Mouse (Mus musculus) right cerebral cortex, postnatal 4 days (tissue): Measurements from ENCODE around the gene Slc16a4.

ENCODE experiments used
- DNase-seq: peaks from one replicate; pipeline ENCODE4 v3.0.0-alpha.2; 2022

Slc16a4 gene

DNA sequence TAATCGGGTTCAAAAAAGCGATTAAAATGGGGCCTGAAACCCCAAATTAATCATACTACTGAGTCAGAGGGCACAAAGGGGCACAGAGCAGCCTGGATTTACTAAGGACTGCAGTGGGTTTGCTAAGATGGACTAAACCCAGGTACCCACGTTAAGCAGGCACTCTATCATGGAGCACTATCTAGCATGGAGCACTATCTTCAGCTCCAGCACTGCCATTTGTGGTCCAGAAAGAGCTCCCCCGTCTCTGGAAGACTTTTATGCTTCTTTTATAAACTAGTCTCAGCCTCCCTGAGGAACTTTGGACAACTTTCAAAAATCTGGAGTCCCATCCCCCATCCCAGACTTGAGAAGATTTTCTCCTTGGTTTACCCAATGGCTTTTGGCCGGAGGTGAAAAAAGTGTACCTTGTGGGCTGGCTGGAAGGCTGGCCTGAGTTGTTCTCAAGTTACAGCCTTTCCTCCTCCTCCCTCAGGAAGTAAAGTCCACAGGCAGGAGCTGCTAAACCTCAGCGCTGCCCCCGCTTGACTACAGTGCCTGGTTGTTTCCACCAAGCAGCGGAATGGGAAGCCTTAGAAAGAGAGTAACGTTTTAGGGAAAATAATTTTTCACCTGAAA lies at the start of gene Slc16a4:
Slc16a4 (plus strand) TSS at position 467 of the 618 bp plus-strand sequence.
- no peak for DNase-seq

- no peak for DNase-seq
Observed at GRCm38 (mm10) chr3:107241389-107242094, 49.5 kb upstream of the Slc16a4 start.

GRCm38 (mm10) chr3:107246876-107247275 lies 44.2 kb upstream of the Slc16a4 start:
- DNase-seq = no peak

- DNase-seq = no peak
Observed at GRCm38 (mm10) chr3:107249042-107249441, 42.0 kb upstream of the Slc16a4 start.

- no peak for DNase-seq
Observed at GRCm38 (mm10) chr3:107250320-107250719, 40.7 kb upstream of the Slc16a4 start.

DNA sequence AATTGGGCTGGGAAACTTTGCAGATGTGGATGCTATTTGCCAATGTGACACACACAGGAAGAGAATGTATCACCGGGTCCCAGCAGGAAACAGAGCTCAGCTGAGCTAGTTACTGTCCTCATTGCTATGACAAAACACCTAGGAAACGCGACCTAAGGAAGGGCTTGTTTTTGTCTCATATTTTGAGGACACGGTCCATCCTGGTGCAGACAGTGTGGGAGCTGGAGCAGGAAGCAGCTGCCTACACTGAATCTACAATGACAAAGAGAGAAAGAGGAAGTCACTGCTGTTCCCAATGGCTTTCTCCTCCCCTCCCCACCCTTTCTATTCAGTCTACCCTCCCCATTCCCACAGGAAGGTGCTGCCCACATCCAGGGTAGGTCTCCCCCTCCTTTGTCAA lies 39.0 kb upstream of the Slc16a4 start:
- no peak for DNase-seq

DNA sequence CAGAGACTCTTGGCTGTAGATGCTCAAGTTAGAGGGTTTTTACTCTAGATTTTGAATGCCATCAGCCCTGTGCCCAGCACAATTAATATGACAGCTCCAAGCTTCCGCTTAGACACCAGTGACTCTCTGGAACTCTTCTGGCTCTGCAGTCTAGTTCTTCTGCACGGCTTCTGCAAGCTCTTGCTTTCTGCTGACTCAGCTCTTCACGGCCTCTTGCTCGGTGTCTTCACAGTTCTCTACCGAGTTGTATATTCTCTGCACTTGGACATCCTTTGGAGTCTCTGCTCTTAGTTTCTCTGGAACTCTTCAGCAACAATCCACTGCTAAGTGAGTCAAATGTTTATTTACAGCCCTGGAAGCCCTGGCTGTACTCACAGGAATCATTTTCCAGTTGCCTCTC lies 37.1 kb upstream of the Slc16a4 start:
- no peak for DNase-seq

GRCm38 (mm10) chr3:107255992-107256391 lies 35.0 kb upstream of the Slc16a4 start:
- DNase-seq = no peak

DNA sequence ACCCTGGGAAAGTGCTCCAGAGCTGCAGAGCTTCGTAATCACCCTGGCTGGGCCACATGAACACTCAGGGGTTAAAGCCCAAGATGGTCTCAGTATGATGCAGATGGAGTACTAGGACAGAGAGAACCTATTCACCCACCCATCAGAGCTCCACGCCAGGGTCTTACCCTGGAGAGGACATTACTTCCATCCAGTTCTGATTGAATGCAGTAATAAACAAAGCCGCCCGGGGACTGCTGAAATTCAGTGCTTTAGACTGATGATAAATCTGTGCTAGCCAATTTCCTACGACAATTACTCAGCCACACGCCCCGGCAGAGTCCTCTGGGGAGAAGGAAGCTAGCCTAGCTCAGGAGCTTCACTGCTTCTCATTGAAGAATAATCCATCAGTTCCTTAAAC lies 34.3 kb upstream of the Slc16a4 start:
- no peak for DNase-seq

- no peak for DNase-seq
Observed at GRCm38 (mm10) chr3:107257924-107258323, 33.1 kb upstream of the Slc16a4 start.

DNA sequence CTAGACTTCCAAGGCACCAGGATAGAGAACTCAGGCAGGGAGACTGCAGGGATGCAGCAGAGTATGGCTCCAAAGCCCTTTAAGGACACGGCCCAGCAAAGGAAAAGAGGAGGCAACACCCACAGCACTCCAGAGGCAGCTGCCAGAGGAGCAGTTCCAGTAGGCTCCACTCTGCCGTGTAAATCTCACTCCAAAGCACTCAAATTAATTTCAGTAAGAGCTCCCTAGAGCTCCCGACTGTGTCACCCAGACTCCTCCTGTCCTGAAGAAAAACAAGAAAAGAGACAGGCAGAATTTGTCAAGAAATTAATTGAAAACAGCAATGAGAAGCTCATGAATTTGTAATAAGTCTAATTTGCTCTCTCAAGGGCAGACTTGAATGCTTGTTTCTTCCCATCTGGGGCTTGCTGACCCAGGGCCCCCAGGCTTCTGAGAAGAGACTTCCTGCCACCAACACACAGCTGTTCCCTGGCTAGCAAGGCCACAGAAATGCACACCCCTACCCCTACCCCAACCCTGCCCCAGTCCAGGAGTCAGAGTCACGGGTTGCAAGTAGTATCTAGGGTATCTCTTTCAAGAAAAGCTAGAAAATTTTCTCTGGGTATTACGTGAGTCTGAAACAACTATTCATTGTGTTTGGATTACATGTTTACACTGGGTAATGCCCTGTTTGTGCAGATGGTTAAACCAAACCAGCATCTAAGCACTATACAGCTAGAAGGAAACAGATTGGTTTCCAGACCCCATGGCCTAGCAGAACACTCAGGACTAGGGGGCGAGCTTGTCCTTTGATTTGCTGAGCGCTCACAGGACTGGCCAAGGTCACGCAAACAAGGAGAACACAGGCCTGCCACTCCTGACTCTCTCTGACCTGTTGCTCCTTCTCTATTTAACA lies 29.8 kb upstream of the Slc16a4 start:
- no peak for DNase-seq

- DNase-seq = no peak
Observed at GRCm38 (mm10) chr3:107261851-107262165, 29.2 kb upstream of the Slc16a4 start.

- DNase-seq = no peak
Observed at GRCm38 (mm10) chr3:107266814-107267345, 24.1 kb upstream of the Slc16a4 start.

DNA sequence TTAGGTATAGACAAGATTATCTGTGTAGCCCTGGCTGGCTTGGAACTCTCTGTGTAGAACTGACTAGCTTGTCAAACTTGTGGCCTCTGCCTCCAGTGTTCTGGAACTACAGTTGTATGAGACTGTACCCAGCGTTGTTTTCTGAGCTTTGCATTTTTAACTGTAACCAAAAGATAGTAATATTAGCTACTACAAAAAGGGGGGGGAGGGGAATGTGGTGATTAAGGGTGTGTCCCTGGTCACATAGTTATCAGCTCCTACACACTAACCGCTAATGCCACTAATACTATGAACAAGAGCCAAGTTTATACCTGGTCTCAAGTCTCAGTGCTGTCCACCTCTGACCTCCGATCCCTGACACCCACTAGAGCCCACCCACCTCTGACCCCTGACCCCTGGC lies 18.6 kb upstream of the Slc16a4 start:
- no peak for DNase-seq

GRCm38 (mm10) chr3:107273820-107274219 lies 17.2 kb upstream of the Slc16a4 start:
- peak; percentile 49 for DNase-seq

DNA sequence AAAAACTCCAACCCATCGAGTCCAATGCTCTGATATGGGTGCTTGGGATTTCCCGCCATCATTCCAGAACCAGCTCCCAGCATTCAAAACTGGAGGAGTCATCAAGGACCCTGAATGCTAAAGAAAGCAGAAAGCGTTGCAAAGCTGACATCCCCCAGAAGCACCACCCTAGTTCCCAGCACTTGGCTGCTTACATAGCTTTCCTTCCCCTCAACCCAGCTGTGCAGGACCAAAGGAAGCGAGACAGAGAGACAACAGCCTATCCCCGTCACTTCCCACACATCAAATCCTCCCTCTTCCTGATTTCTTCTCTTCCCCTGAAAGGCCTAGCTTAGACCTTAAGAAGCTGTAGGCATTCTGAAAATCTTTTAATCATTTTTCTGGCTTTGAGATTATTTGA lies 15.7 kb upstream of the Slc16a4 start:
- DNase-seq = no peak

DNA sequence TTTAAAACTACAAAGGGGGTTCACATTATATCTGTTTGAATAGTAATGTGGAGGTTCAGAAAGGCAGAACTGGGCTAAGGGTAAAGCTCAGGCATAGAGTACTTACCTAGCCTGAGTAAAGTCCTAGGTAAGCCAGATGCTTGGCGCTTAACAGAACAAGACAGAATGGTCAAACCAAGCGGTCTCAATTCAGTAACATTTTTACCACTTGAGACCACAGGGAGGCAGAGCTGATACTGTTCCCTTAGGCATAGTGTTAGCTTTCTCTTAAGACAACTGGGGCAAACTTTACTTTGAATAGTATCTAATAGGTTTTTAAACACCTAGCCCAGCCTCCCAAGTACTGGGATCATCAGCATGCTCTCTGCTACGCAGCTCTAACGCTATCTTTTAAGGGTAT lies 15.0 kb upstream of the Slc16a4 start:
- no peak for DNase-seq

DNA sequence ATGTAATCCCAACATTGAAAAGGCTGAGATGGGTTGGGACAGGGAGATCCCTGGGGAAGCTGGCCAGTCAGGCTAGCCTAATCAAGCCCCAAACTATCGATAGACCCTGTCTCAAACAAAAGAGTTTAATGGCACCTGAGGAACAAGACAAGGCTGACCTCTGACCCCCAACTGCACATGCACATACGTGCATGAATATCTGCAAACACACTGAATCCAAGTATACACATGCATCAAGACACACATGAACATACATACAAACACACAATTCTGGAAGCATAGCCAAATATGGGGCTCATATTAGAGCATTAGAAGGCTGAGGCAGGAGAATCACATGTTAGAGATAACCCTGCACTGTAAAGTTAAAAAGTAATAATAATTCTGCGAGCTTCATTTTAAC lies 14.4 kb upstream of the Slc16a4 start:
- no peak for DNase-seq

GRCm38 (mm10) chr3:107278479-107279269 lies 12.4 kb upstream of the Slc16a4 start, which contains the start of gene Lamtor5:
Gene Lamtor5, plus strand, starts transcription at chr3:107278858.
- DNase-seq = peak; percentile 87

DNA sequence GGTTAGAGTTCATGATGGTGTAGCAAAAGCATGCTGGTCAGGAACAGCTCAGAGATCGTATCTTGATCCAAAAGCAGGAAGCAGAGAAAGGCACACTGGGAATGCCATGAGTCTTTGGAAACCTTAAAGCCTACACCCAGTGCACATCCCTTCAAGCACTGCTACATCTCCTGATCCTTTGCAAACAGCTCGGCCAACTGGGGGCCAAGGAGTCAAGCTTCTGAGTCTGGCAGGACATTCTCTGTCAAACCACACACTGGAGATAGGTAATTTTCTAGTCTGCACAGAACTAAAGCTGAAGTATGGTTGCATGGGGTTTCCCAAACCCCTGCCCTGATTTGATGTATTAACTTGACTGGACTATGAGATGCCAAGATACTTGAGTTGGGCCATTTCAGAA lies 4.9 kb upstream of the Slc16a4 start:
- DNase-seq = no peak

DNA sequence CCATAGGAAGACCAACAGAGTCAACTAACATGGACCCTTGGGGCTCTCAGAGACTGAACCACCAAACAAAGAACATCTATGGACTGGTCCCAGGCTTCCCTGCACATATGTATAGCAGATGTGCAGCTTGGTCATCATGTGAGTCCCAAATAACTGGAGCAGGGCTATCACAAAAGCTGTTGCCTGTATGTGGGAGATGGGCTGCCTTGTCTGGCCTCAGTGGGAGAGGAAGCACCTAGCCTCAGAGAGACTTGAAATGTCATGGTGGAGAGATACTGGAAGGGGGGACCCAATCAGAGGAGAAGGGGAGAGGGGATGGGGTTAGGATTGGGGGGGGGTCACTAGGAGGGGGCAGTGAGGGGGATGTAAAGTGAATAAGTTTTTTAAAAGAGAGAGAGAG lies 3.7 kb upstream of the Slc16a4 start:
- DNase-seq = no peak

GRCm38 (mm10) chr3:107295672-107296360 lies 4.8 kb downstream of the Slc16a4 start:
- DNase-seq = no peak
